In genomic region chr16:12696939-12697621, GRCm38 (mm10) we compare ENCODE assay signal across 13 mouse cellular contexts.
DNase-seq lines count a peak whose midpoint lies in the region; ATAC-seq lines count a peak whose summit lies in the region.
"Had no signal": no experiment of that assay in that cellular context is flagged by ENCODE, and none has a peak within 500 bp of the region (broad histone marks: within the 10 kb centered on the region; RNA-seq: fewer than 3 reads in every experiment).

No protein-coding gene starts in this region.

- H3K4me3 ChIP-seq in liver, embryonic 12.5 days: peak overlapping the region; percentile 7; the same call in 1 of the 2 replicates
- H3K4me3 ChIP-seq in hindbrain, embryonic 16.5 days (ENCODE audit: low read length): no peak overlapping the region
- H3K4me3 ChIP-seq: limb, embryonic 12.5 days; midbrain, embryonic 15.5 days had no signal

- intact Hi-C loops in heart, postnatal 25 days (cut with DNase I): no loop called here

- DNase-seq in heart, adult 11 months: peak; percentile 92
- DNase-seq in heart, postnatal 25 days (ENCODE audit: low spot score): no peak
- DNase-seq in heart, adult 9 months (ENCODE audit: low spot score in 2 of 2): peak; percentile 47 to 58
- DNase-seq in lung, postnatal 36 days: peak; percentile 62
- DNase-seq in right cerebral cortex, postnatal 25 days: no peak
- DNase-seq: B cell, adult 2 months; cerebellum, adult 8-10 months had no signal

- no peaks in the 10 kb centered on the region for H3K36me3 ChIP-seq in liver, embryonic 12.5 days
- no peaks in the 10 kb centered on the region for H3K36me3 ChIP-seq in hindbrain, embryonic 16.5 days (ENCODE audit: control insufficient read depth, insufficient read depth, low read length)
- H3K36me3 ChIP-seq: limb, embryonic 12.5 days; midbrain, embryonic 15.5 days had no signal

- H3K27me3 ChIP-seq in liver, embryonic 12.5 days (replicated peaks): no peaks in the 10 kb centered on the region
- no peaks in the 10 kb centered on the region for H3K27me3 ChIP-seq in hindbrain, embryonic 16.5 days (replicated peaks; ENCODE audit: control insufficient read depth, insufficient read depth, low read length)
- H3K27me3 ChIP-seq: limb, embryonic 12.5 days; midbrain, embryonic 15.5 days had no signal

- H3K27ac ChIP-seq in liver, embryonic 12.5 days: peak overlapping the region; percentile 88
- no peak overlapping the region for H3K27ac ChIP-seq in hindbrain, embryonic 16.5 days (ENCODE audit: low read depth, low read length)
- H3K27ac ChIP-seq: limb, embryonic 12.5 days; midbrain, embryonic 15.5 days had no signal

- H3K9me3 ChIP-seq in liver, embryonic 12.5 days (replicated peaks): no peaks in the 10 kb centered on the region
- no peaks in the 10 kb centered on the region for H3K9me3 ChIP-seq in hindbrain, embryonic 16.5 days (ENCODE audit: control insufficient read depth, low read length)
- H3K9me3 ChIP-seq: limb, embryonic 12.5 days; midbrain, embryonic 15.5 days had no signal

- ATAC-seq in liver, embryonic 12.5 days: peak; percentile 95
- no peak for ATAC-seq in hindbrain, embryonic 16.5 days
- no peak for ATAC-seq in granulocyte monocyte progenitor cell, adult 5-6 weeks (replicated peaks; ENCODE audit: poor library complexity, severe bottlenecking)
- ATAC-seq: intestine, embryonic 16.5 days; midbrain, embryonic 15.5 days had no signal

- 41% methylated on average over 10 of the region's 10 CpGs for WGBS in liver, embryonic 12.5 days (ENCODE audit: insufficient replicate concordance)
- WGBS in hindbrain, embryonic 16.5 days: 90% methylated on average over 10 of the region's 10 CpGs

- peaks cover 48% of the 10 kb centered on the region for H3K4me1 ChIP-seq in liver, embryonic 12.5 days
- no peaks in the 10 kb centered on the region for H3K4me1 ChIP-seq in hindbrain, embryonic 16.5 days (ENCODE audit: control insufficient read depth, insufficient read depth, low read depth, low read length)
- H3K4me1 ChIP-seq: limb, embryonic 12.5 days had no signal

- H3K4me2 ChIP-seq in liver, embryonic 12.5 days: peak overlapping the region; percentile 58
- H3K4me2 ChIP-seq in hindbrain, embryonic 16.5 days (ENCODE audit: low read length): no peak overlapping the region
- H3K4me2 ChIP-seq: limb, embryonic 12.5 days; midbrain, embryonic 15.5 days had no signal

- peak overlapping the region; percentile 40; the same call in 1 of the 2 replicates for H3K9ac ChIP-seq in liver, embryonic 12.5 days
- no peak overlapping the region for H3K9ac ChIP-seq in hindbrain, embryonic 16.5 days (ENCODE audit: low read depth, low read length)
- H3K9ac ChIP-seq: limb, embryonic 12.5 days; midbrain, embryonic 15.5 days had no signal

Comparison
In these comparisons a context has a peak if more than half of its experiments do, and no peak if none do; other contexts are left out.
1. DNase-seq: peak in heart, adult 11 months (single experiment), heart, adult 9 months (2 of 2) and lung, postnatal 36 days (single experiment); none in heart, postnatal 25 days (single experiment) and right cerebral cortex, postnatal 25 days (single experiment).